Mouse (Mus musculus): ENCODE results near the gene Ggps1.

The Ggps1 gene

DNA sequence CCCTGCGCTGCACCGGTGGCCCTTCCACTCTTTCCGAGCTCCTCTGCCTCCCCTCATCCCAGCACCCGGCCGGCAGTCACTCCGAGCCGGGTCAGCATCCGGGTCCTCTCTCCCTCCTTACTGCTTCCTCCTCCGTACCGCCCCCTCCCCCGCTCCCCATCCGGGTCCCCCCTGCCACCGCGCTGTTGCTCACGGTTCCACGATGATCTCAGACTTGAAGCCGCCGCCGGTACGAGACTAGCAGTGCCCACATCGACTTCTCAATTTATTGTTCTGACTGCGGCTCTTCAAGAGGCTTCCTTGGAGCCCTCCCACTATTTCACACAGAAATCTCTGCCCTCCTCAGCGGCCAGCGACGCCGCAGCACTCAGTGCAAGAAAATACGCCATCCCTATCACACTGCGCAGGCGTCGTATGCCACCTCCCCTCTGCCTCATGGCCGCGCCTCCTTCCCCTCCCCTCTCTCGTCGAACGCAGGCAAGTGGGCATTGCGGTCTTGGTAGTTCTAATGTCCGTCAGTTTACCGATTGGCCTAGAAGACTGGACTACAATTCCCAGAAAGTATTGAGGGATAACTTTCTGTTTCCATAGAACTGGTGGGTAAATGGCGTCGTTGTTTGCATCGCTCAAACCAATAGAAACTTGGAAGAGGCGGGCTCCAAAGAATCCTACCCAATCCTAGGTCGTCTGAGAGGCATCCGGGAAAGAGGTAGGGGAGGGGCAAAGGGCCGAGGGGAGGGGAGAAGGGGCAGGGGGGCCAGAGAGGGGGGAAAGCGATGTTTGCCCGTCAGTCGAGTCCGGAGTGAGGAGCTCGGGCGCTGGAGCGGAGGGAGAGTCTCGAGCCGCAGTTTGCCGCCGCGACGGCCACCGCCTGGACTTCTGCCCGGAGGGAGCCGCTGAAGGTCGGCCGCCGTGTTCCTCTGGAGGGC, at the start of gene Ggps1, which contains the start of gene Arid4b:
Ggps1 (minus strand) TSS at position 476 of the 929 bp plus-strand sequence.
Arid4b (plus strand) TSS at position 220 of the 929 bp plus-strand sequence.
- DNase-seq (ENCODE audit: low spot score in 2 of 2): peak; percentile 96 to 97

DNA sequence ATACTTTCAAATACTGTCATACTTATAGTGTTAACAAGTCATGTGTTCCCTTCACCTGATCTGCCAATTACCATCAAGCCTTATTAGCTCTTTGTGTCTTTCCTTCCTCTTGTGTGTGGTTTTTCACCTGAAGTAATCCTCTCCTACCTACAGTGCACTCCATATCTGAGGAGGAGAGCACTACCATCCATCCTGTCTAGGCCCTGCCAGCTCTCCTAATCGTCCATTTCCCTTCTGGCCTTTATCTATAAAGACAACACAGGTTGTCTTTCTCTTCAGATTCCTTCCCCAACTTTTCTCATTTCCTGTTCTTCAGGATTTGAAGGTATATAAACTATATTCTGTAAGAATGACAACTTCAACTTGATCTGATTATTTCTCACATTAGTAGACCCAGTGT, 47.9 kb upstream of the Ggps1 start:
- DNase-seq (ENCODE audit: low spot score in 2 of 2): no peak

DNA sequence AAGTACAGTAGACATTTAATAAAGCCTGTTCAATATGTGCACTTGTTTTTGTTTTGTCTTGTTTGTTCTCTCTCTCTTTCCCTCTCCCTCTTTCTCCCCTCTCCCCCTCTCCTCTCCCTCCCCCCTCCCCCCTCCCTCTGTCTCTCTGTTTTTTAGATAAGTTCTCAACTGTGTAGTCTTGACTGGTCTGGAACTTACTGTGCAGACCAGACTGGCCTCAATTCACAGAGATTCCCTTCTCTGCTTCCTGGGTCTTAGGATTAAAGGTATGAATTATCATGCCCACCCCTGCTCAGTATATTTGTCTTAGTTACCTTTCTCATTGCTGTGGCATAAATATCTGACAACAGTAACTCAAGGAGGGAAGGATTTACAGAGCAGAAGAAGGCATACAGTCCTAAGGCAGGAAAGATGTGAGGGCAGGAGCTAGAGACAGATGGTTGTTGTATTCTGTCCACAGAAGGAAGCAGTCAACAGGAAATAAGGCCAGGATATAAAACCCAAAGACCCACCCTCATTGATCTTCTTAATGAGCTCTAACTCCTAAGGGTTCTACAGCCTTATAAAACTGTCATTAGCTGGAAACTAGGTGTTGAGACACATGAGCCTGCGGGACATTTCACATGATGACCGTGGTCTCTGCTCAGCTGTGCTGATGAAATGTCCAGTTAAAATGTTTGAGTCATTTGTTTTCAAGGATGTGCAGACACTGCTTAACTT, 47.0 kb upstream of the Ggps1 start:
- DNase-seq (ENCODE audit: low spot score in 2 of 2): no peak

DNA sequence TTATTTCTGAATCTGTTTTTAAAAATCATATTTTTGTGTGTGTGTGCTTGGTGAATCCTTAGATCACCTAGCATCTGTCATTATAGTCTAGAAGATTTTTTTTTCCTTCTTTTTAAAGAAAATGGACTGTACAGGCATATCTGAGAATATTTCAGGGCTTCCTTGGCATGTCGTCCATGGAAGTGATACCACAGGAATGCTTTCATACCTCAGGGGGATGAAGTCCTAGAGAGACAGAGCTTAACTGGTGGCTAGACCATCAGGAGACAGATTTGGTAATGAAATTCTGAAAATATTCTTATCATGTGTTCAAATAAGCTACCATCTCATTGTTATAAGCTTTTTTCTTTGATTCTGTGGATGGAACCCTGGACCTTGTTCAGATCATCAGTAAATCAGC, 39.7 kb upstream of the Ggps1 start:
- no peak for DNase-seq (ENCODE audit: low spot score in 2 of 2)

DNA sequence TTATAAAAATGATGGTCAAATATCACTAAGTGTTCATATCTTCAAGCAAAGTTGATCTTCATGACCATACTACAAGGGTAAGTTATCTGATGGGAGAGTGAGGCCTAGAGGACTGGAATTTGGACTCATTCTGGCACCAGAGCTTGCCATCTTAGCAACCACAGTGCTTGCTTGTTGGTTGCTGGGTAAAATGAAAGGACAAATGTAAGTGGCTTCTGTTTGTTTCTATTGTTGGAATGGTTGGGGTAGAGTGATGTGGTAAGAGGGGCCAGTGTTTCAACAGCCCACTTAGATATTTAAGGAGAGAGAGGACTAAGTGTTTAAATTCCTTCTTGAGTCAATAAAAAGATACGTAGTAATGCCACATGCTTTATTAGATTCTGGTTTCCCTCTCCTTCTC, 25.4 kb upstream of the Ggps1 start:
- no peak for DNase-seq (ENCODE audit: low spot score in 2 of 2)

DNA sequence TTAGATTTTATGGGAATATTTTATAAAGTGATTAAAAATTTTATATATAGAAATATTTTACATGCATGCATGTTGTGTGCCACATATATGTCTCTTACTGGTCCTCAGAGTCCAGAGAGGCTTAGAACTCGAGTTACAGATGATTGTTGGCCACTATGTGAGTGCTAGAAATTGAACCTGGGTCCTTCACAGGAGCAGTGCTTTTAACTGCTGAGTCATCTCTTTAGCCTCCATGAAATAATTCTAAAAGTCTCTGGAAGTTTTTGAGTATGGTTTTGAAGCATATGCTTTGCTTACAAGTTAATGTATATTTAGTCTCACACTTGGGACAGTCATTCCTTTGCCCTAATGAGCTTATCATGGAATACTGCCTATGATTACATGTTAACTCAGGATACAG, 12.0 kb upstream of the Ggps1 start:
- DNase-seq (ENCODE audit: low spot score in 2 of 2): no peak

DNA sequence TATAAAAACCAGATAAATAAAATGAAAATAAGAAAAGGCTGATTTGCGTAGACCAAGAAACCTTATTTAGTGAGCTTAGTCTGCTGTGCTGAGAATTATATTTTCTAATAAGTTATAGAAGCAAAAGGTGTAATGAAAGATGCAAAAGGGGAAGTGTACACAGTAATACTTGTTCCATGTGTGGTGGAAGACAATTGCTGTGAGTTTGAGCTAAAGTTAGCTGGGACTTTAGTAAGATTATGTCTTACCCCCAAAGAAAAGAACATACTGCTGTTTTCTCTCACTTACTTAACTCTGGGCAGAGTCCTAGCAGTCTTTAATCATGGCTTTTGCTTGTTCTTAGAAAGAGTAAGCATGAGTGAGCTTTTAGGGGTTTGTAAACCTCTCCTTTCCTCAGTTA, 11.1 kb upstream of the Ggps1 start:
- no peak for DNase-seq (ENCODE audit: low spot score in 2 of 2)

DNA sequence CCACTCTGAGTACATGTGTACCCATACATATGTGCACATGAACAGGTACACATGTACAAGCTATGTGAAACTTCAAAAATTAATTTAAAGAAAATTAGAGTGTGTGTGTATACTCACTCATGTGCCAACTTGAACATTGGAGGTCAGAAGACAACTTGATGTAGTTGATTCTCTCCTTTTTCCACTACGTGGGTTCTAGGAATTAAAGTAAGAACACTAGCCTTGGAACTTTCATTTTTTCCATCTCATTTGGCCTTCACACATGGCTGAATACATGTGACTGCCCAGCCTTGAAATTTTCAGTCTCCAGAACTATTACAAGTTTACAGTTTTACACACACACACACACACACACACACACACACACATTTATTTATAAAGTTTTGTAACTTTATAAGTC, 6.0 kb upstream of the Ggps1 start:
- no peak for DNase-seq (ENCODE audit: low spot score in 2 of 2)

DNA sequence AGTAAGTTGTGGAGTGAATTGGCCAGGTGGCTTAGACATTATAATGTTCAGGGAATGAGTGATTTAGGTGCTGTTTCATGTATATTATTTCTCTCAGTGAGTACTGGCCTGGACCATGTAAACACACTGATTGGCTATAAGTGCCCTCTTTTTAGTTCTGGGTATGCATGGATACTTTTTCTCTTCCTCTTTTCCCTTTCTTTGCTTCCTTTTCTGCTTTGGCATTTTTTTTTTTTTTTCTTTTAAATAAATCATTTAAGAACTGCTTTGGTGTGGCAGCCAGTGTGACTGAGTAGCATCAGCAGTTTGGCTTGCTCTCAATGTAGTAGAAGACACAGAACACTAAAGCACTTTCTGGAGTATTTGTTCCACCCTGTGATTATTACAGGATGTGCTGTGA, 4.7 kb upstream of the Ggps1 start:
- DNase-seq (ENCODE audit: low spot score in 2 of 2): no peak

DNA sequence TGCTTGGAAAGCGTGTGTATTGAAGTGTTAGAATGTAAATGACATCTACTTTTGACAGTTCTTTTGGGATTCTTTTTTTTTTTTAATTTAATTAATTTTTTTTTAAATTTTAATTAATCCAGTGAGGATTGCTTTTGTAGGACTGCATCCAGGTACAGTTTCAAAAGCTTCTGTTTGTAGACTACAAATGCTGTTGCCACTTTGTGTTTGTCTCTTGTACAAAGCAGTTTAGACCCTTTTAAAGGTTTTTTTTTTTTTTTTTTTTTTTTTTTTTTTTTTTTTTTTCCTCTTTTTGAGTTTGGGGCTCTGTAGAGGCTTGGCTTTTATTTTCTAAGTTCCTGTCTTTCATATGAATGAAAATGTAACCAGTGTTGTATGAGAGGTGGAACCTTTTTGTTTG, 2.4 kb upstream of the Ggps1 start:
- no peak for DNase-seq (ENCODE audit: low spot score in 2 of 2)

DNA sequence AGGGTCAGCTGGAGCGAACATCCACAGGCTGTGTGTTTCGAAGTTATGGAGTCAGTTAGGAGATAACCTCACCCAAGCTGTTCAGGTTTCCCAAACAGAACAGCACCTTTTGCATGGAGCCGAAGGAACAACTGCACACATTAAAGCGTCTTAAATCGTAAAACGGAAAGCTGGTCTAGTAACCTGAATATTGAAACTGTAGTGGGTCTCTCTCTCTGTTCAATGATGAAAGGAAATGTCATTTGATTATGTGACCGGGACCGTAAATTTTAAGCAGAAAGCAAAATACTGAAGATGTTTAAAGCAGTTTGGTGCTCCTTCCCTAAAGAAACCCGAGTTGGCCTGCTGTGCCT, 1.7 kb upstream of the Ggps1 start:
- DNase-seq (ENCODE audit: low spot score in 2 of 2): no peak

DNA sequence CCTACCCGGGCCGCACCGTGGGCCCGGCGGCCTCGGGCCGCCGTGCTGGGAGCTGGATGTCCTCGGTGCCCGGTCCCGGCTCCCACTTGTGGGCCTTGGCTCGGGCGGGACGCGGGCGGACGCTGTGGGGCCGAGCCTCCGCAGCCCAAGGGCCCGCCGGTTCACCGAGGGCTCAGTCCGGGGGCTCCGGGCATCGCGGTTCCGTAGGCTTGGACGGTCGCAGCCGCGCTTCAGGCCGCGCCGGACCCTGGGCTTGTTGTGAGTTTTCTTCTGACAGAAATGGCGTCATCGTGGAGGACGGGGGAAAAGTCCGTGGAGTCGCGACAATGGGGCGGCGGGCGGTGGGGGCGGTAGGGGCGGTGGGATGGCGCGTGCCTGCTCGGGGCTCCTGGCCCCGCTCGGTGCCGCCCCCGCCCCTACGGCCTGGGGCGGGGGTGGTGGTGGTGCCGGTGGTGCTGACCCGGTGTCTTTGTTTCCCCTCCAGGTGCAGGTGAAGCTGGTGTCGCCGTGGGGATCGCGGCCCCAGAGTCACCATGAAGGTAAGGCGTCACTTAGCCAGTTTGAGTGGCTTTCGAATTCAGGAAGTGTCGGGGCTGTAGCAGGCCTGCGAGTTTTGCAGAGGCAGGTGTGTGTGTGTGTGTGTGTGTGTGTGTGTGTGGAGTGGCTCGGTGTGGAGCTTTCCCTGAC, 1.2 kb upstream of the Ggps1 start:
- DNase-seq (ENCODE audit: low spot score in 2 of 2): peak; percentile 14

DNA sequence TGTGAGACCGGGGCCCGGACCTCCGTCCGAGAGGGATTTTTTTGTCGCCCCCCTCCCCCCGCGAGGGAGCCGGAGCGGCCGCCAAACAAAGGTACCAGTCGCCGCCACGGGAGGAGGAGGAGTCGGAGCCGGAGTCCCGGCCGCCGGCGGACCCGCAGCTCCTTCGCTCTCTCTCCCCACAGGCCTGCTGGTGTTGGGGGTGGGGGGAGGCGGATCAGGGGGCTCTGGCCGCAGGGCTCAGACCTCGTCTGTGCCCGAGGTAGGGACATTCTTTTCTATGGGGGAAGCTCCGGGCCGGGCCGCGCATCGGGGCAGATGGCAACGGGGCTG, 619 bp upstream of the Ggps1 start:
- no peak for DNase-seq (ENCODE audit: low spot score in 2 of 2)

DNA sequence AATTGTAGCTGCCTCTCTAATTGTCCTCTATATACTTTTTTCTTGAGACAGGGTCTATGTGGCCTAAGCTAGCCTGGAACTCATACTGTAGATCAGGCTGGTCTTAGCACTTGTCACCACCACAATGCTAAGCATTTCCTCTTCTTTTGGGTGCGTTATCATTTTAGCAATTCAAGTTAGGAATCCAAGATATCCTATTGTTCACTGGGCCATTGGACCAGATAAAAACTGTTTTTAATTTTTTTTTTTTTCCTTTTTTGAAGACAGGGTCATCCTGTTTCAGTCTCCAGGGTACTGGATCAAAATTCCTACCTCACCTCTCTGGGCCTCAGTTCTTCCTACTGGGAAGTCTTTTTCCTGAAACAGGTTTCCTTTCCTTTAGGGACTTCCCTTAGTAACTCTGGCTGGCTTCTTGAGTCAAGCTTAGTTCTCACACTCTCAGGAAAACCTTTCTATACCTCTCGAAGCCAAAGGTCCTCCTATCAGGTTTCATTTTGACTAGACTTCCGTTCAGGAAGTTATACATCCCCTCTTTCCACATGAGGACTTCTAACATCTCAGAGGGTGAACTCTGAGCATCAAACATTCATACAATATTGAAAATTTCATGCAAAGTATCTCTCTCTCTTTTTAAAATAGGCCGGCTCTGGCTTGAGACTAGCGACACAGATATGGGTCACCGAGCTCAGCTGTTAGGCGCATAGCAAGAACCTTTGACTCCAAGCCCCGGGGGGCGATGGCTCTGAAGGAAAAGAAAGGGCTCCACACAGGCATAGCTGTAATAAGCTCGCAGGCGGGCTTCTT, 877 bp downstream of the Ggps1 start:
- no peak for DNase-seq (ENCODE audit: low spot score in 2 of 2)

DNA sequence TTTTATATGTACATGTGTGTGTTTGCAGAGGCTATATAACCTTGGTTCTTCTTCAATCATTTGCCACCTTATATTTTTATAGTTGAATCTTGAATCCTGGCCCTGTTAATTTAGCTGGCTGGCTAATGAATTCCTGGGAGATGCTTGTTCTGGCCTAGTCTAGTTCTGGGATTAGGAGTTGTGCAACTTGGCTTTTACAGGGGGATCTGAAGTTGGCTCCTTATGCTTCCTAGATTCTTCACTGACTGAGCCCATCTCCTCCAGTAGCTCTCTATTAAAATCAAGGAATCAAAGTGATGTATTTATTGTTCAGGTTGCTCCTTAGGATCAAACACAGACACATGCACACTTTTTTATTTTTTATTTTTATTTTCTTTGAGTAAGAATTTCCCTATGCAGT, 3.7 kb downstream of the Ggps1 start:
- no peak for DNase-seq (ENCODE audit: low spot score in 2 of 2)

DNA sequence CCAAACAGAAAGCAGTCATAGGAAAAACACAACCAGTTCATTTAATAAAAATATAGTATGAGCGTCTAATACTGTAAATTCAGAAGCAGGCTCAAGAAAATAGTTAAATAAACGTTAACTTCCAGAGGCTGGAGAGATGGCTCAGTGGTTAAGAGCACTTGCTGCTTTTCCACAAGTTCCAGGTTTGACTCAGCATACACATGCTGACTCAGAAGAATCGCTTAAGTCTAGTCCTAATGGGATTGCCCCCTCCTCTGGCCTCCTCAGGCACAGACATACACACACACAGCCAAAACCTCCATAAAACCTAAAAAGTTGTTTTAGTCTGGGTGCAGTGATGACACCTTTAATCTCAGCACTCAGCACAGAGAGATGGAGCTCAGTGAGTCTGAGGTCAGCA, 6.5 kb downstream of the Ggps1 start:
- no peak for DNase-seq (ENCODE audit: low spot score in 2 of 2)

DNA sequence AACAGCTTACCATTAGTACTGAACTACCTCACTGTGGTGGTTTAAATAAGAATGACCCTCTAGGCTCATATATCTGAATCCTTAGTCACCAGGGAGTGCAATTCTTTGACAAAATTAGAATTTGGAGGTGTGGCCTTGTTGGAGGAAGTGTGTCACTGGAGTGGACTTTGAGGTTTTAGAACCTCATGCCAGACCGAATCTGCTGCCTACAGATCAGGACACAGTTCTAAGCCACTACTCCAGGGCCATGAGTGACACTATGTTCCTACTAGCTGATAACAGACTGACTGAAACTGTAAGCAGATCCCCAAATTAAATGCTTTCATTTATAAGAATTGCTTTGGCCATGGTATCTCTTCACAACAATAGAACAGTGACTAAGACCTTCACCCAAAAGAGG, 13.4 kb downstream of the Ggps1 start:
- DNase-seq (ENCODE audit: low spot score in 2 of 2): no peak

DNA sequence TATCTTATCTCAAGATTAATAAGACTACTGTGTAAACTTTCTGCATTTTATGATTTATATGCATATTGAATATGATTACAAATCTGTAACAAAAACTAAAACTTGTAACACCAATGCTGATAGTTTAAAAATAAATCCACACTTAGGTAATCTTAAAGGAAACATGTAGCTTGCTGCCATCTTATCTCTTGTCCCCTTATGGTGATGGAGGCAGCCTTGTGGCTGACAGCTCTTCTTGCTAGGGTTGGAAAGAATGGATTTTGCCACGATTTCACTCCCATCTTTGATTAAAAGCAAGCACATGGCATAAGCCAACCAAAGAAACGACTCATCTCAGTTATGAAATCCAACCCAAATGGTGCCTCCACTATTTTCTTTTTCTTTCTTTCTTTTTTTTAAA, 18.8 kb downstream of the Ggps1 start:
- no peak for DNase-seq (ENCODE audit: low spot score in 2 of 2)

DNA sequence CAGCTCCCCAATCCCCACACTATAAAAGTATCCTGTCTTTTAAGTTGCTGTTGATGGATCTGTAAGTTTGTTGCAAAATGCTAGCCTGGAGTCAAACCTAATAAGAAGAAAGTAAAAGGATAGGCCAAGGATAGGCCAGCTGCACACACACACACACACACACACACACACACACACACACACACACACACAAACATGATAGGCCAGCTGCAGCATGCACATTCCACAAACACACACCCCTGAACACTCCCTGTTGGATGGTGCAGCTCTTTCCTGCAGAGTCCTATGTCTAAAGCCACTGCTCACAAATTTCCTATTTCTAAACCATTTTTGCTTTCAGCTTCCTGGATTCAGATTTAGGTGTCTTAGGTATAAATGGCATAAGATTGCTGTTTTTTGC, 19.4 kb downstream of the Ggps1 start:
- DNase-seq (ENCODE audit: low spot score in 2 of 2): no peak

DNA sequence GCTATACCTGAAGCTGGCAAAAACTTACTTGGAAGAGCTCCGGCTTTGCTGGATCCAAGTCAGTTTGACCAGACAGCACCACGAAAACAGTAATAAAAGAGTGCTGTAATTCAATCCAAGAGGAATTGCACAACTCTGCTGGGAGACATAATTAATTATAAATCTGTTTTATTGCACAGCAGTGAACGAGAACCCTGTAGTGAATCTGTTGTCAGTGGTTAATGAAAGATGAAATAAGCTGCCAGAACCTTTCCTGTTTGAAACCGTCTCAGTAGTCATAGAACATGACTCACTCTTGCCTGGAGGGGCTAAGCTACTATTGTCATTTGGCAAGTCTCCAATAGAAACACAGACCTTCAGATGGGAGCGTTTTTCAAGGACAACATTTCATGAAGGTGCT, 23.1 kb downstream of the Ggps1 start:
- DNase-seq (ENCODE audit: low spot score in 2 of 2): no peak

DNA sequence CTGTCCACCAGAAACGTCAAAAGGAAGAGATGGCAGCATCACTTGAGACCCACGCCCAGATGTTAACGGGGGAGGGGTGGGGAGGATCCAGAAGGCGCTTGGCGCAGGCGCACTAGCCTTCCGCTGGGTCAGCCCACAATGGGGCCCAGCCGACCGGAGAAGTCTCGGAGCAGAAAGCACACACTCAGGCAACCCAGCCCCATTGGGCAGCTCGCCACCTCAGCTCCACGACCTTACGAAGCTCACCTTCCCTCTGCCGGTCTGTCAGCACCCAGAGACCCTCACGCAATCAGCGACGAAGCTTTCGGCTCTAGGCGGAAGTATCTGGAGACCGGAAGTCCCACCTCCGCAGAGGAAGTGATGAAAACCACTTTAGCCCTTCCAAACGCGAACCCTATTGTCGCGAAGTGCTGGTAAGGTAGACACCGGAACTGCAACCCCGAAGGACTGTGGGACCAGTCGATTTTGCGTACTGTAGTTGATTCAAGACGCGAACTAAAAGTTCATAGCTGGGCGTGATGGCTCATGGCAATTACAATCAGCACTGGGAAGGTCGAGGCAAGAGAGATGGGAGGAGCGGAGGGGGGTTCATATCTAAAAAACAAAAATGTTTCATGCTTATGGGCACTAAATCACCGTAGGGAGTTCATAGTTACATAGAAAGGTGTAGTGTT, 23.9 kb downstream of the Ggps1 start, which contains the start of gene Tbce:
Tbce (minus strand) TSS at position 347 of the 674 bp plus-strand sequence.
- peak; percentile 87 to 90 for DNase-seq (ENCODE audit: low spot score in 2 of 2)

Measured in right cerebral cortex, postnatal 36 days (tissue).